Mouse (Mus musculus) heart, adult 9 months (tissue): ENCODE measurements at regions not wholly inside any gene's neighbourhood (a gene's known extent, or its start where the extent isn't known, plus 50 kb on each side); places are given as distances from the start of the nearest gene placed in this dataset.

ENCODE experiments used
- DNase-seq, 2 experiments: peaks; one replicate each; pipeline ENCODE4 v3.0.0; 2022; ENCODE audit warnings: low spot score in 2 of 2

- DNase-seq: no peak
Observed at GRCm38 (mm10) chr4:40400089-40400488, 71.9 kb upstream of the Tmem215 start.

GRCm38 (mm10) chr4:40390183-40390582 lies 81.8 kb upstream of the Tmem215 start:
- no peak for DNase-seq

GRCm38 (mm10) chr4:40385284-40385683 lies 86.7 kb upstream of the Tmem215 start:
- DNase-seq: no peak

- no peak for DNase-seq
Observed at GRCm38 (mm10) chr4:40384704-40385103, 87.3 kb upstream of the Tmem215 start.

- DNase-seq: no peak
Observed at GRCm38 (mm10) chr4:40380309-40380708, 91.7 kb upstream of the Tmem215 start.

GRCm38 (mm10) chr4:40375439-40376154 lies 96.4 kb upstream of the Ndufb6 start:
- DNase-seq: no peak

- no peak for DNase-seq
Observed at GRCm38 (mm10) chr4:40374213-40374612, 95.0 kb upstream of the Ndufb6 start.

GRCm38 (mm10) chr4:40364329-40364728 lies 85.1 kb upstream of the Ndufb6 start:
- no peak for DNase-seq

GRCm38 (mm10) chr4:40359307-40359706 lies 80.1 kb upstream of the Ndufb6 start:
- DNase-seq: no peak

GRCm38 (mm10) chr4:40357088-40357853 lies 78.0 kb upstream of the Ndufb6 start:
- DNase-seq: no peak

- DNase-seq: no peak
Observed at GRCm38 (mm10) chr4:40355791-40356450, 76.7 kb upstream of the Ndufb6 start.

- DNase-seq: no peak
Observed at GRCm38 (mm10) chr4:40354456-40354855, 75.2 kb upstream of the Ndufb6 start.

- DNase-seq: no peak
Observed at GRCm38 (mm10) chr4:40351648-40352047, 72.4 kb upstream of the Ndufb6 start.

GRCm38 (mm10) chr4:40351090-40351489 lies 71.9 kb upstream of the Ndufb6 start:
- DNase-seq: no peak

GRCm38 (mm10) chr4:40345847-40346246 lies 66.6 kb upstream of the Ndufb6 start:
- no peak for DNase-seq

GRCm38 (mm10) chr4:40342181-40342580 lies 63.0 kb upstream of the Ndufb6 start:
- DNase-seq: no peak

GRCm38 (mm10) chr4:40334841-40335240 lies 55.6 kb upstream of the Ndufb6 start:
- no peak for DNase-seq

GRCm38 (mm10) chr4:40329737-40330136 lies 50.5 kb upstream of the Ndufb6 start:
- DNase-seq: peak; percentile 21 to 29
